Mouse (Mus musculus) cerebellum, postnatal 10 days (tissue): ENCODE data around the gene Art3.
A peak's percentile ranks its signal among the peaks of the same experiment; 100 is the strongest.
"Not testable (repeated sequence)": the region's sequence is repeated elsewhere in the genome, so short reads cannot be mapped to it uniquely, and the experiment has no call there.

ENCODE experiments used
- DNase-seq, 2 experiments: peaks; one replicate each; pipeline ENCODE4 v3.0.0; 2021; ENCODE audit warnings: mixed read lengths in 2 of 2

Art3 gene

DNA sequence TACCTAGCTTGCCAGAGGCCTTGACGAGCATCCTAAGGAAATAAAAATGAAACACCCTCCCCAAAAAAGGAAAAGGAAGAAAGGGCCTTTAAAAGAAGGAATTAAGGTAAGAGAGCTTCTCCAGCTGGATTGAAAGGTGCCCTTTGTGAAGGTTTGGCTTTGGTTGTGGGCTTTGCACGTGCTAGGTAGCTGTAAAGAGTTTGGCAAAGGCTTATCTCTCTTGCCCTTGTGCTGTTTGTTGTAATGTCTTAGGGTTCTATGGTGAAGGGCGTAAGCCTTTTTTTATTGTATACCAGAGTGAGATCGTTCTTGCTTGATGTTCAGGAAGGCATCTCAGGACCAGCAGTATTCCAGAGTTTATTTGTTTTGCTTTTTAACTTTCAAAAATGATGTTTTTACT is 9.0 kb downstream of the Art3 start:
- no peak for DNase-seq

DNA sequence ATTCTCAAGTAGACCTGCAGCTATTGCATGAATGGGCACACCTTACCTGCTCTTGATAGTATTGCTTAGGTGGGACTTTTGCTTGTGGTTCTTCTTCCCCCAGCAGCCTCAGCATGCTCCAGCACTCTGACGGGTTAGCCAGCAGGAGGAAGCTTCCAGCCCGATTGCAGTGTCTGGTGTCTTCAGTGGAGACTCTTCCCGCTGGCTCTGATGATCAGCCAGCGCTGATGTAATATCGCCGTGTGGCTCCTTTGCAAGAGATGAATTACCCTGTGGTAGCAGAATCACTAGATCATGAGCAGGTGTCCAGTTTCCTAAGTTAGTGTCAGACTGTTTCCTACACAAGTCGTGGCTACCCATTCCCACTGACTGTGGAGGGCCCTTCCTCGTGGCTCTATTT is 13.4 kb downstream of the Art3 start:
- DNase-seq, result no peak

DNA sequence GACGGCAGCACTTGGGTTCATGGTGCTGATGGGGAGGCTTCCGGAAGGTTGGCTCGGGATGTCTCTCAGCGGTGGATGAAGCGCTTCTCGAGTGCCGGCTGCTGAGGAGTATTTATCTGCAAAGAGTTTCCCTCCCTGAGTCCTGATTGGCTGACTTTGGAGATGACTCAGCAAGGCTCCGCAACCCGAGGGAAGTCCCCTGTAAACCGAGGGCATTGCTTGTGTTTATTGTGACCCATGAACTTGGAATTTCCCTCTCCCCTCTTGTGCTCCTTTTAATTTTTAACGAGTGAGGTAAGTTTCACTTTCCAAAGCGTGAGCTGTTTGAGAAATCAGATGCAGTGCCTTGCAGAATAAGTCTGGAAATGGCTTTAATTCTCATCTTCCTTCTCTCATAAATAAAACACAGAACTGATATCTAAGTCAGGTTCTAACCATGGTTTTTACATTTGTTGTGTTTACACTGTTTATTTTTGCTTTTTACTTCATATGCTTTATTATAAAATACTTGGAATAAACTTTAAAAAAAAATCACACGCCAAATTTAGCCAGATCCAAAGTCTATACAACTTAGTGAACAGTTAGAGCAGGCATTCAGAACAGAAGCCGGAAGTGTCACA is 17.3 kb downstream of the Art3 start, which contains the start of gene Cxcl10:
Gene Cxcl10, minus strand, starts transcription at position 96 of the 620 bp plus-strand sequence.
- DNase-seq, result peak; percentile 52 to 54

DNA sequence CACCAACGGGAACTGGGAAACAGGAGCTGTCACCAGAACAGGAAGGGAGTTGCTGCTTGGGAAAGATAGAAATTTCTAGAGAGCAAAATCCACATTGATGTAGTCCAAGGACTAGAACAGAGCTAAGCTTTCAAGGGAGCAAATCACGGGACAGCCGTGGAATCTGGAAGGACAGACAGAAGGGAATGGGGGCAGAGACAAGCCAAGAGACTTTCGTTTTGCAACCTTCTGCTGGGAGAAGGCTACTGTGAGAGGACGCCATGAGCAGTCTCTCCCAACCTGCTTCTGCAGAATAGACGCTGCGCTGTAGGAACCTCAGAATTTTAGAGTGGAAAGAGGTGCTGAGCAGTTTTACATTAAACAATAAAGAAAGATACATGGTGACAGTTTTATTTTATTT is 18.1 kb downstream of the Art3 start:
- DNase-seq, result no peak

DNA sequence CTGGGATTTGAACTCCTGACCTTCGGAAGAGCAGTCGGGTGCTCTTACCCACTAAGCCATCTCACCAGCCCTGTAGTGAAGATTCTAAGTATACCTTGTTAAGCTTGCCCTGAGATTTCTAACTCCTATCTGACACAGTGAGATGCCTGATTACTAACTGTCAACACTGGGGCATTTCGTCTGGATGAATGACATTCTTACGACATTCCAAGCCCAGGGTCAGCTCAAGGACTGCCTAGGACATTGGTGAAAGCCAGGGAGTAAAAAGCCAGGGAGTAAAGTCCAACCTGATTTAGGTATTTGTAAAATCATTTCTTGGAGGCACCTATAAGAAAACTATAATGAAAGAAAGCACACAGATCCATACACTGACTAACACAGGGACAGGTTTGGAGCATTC is 21.1 kb downstream of the Art3 start:
- DNase-seq, result not testable (repeated sequence)

DNA sequence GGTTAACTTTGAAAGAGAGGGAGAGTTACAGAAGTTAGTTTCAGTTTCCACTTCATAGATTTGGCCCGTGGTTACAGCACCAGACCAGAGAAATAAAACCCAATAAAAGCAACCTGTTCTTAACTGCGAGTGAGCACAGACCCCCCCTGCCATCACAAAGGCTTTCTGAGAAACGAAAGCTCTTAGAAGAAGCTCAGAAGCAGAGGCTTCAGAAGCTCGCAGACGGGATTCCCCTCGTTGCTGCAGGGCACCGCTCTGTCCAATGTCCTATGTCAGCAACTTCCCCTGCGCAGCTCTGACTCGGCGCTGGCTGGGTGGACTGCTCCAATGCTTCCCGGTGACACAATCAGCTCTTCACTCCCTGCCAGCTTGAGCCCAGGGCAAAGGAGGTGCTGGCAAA is 21.9 kb downstream of the Art3 start:
- DNase-seq, result peak in 1 of 2 experiments; percentile 50

DNA sequence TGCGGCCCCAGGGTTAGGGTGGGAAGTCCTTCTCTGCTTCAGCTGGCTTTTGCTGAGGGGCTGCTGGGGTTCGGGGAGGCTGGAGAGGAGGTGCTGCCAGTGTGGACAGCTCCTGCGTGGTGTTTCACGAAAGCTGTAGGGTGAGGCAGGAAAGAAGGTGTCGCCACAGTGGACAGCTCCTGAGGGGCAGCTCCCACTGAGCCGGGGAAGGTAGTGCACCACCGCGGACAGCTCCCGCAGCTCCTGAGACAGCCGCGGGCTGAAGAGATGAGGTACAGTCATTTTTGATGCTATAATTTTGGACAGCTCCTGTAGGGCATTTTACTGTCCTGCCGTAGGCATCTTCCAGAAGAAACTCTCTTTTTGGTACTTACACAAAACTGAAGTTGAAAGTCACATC is 26.4 kb downstream of the Art3 start:
- no peak for DNase-seq

DNA sequence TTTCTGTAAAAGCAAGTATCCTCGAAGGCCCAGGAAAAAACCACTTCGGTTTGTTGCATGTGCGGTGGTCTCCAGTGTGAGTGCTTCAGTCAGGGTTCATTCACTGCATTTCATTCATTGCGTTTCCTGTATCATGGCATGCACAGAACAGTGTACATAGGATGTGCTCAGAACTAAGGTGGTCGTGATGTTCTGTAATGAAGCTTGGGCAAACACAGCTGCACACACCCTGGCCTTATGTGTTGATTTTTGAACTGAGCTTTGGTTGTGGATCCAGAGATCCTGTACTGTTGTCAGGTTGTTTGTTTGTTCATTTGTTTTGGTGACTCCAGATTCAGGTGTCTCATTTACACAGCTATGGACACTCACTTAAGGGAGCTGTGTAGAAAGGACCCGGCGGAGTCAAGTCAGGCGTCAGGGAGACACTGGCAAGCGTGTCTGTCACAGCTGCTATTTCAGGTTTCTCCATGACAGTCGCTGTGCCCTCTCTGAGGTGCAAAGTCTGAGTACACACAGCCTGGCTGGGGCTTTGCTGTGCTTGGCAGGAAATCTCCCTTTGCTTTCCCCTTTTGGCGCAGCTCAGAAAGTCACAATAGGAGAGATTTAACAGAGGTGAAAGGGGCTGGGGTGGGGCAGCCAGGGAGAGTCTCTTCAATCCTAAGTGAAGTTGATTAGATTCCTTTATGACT is 27.3 kb downstream of the Art3 start:
- peak; percentile 45 to 50 for DNase-seq

DNA sequence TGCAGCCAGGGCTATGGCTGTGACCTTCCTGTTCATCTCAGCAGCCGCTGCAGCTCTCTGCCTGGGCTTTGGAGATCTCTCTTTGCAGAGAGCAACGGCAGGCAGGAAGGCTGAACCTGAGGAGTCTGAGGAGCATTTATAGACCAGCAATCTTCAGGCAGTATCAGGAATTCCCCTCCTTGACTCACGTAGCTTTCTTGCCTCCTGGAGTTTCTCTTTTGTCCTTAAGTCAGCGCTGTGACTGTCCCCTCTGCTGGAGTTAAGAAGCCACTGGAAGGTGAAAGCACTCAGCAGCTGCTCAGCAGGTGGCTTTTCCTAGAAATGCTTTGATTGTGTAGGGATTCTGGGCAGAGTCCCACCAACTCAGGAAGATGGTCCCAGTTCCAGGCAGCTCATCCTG is 31.6 kb downstream of the Art3 start:
- DNase-seq, result no peak

DNA sequence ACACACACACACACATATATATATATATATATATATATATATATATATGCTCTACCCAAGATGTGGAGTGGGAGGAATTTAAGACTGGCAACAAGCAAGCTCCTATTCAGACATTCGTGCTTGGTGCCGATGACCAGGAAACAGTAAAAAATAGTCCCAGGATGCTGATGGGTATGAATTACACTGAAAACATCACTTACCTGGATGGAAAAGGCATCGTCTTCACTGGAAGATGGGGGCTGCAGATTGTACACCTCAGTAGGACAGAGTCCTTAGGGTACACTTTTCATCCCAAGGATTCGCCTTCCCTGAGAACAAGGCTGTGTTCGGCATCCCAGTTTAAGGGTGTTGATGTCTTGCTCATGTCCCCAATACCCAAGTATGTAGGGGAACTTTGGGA is 32.4 kb downstream of the Art3 start:
- no peak for DNase-seq

DNA sequence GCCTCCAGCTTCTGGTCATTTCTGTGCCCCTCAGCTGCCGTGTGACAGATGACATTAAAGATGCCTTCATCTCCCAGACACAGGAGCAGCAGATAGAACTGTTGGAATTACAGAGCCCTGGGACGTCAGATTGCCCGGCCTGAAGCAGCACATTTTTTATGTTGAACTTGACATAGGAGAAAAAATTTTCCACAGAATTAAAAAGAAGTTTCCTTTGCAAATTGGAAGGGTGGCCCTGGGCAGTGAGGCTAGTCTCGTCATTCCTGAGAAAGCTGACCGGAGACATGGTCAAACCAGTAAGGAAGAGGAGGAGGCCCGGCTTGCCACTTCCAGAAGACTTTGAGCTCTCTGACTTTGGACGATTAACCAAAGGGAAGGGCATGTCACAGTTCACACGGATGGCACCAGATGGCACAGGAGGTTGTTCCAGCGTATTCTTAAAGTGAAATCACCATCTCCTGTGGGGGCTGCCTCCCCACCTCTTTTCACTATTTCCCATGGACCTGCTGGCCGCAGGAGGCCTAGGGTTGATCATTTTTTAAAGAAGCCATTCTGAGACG is 33.6 kb downstream of the Art3 start:
- DNase-seq, result peak; percentile 56 to 66

DNA sequence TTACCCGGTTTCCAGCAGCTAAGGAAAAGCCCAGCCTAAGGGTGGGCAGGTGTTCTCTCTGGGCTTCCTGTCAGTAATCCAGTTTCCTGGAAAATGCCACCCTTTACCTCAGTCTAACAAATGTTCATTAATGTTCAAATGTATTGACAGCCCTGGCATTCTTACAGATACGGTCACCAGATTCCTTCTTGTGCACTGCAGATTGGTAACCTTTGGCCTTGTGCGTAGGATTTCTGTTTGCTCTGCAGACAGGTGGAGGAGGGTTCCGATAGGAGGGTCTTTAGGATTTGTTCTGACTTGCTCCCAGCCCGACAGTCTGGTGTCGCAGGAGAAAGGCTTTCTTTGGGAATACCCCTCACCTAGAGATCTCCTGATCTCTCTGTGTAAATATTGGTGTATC is 34.9 kb downstream of the Art3 start:
- DNase-seq, result no peak

DNA sequence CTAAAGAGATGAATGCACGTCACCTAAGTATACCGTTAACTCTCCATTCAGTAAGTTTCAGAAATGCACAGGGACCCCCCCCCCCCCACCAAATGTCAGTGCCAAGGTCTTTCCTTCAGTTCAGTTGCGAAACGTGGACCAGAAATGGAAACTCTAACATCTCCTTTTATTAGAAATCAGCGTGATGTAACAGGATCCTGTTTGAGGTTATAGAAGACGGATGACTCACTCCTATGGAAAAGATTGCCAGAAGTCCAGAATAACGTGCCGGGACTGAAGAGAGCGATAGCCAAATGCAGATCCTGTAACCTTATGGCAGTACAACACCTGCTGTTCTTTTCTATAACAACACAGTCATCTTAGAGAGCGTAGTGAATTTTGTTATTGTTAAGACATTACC is 36.8 kb downstream of the Art3 start:
- peak; percentile 51 to 67 for DNase-seq

DNA sequence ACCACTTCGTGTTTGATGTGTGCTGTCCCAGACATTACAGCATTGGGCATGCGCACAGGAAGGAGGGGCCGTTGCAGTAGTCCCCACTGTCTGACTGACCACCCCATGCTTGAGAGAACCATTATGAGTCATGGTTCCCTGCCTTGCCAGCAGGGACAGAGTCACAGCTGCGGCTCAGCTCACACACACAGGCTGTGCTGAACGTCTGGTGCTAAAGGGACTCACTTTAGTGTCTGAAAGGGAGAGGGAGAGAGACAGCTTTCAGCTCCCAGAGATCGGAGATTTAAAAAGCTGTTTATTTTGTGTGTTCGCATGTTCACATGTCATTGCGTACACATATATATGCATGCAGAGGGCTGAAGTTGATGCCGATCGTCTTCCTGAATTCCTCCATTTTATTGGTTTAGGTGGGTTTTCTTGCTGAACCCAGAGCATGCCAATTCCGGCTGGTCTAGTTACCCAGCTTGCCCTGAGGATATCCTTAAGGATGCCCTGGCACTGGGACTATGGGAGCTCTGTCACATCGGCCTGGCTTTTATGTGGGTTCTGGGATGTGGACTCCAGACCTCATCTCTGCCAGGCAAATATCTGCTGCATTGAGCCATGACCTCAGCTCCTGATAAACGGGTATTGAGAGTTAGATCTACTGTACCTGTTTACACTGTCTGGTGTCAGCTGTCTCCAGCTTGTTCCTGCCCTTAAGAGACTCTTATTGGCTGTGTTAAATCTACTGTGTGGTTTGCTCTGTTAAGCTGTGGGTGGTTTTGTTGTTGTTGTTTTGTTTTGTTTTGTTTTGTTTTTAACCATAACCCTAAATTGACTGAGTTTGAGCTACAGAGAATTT is 37.7 kb downstream of the Art3 start:
- peak; percentile 87 to 93 for DNase-seq

DNA sequence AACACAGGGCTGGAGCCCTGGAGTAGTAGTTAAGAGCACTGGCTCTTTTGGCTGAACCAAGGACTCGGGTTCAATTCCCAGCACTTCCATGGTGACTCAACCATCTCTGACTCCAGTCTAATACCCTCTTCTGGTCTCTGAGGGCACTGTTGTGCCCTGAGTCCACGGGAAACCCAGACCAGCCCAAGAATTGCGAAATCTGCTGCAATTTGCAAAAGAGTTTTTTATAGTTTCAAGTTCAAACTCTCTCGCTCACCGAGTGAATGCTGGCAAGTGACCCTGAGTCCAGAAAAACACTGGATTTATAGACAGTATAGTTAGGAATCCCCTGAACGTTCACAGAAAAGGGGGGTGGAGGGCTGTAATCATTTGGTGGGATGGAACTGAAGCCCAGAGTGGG is 38.8 kb downstream of the Art3 start:
- DNase-seq, result no peak

DNA sequence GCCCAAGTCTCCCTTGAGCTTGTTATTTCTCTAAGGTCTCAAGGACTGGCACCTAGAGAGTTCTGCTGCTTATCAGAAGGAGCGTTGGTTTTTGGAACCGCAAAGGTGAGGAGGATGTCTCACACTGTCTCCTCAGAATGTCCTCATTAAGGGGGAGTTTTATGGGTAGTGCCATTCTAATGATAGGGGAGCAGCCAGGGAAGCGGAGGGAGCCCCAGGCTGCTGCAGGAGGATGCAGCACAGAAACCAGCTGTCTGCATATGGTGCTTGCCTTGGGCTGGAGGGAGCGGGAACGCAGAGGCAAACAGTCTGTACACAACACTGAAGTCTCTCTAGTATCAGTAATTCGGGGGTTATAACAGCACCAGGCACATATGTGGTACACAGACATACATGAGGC is 39.3 kb downstream of the Art3 start:
- no peak for DNase-seq

DNA sequence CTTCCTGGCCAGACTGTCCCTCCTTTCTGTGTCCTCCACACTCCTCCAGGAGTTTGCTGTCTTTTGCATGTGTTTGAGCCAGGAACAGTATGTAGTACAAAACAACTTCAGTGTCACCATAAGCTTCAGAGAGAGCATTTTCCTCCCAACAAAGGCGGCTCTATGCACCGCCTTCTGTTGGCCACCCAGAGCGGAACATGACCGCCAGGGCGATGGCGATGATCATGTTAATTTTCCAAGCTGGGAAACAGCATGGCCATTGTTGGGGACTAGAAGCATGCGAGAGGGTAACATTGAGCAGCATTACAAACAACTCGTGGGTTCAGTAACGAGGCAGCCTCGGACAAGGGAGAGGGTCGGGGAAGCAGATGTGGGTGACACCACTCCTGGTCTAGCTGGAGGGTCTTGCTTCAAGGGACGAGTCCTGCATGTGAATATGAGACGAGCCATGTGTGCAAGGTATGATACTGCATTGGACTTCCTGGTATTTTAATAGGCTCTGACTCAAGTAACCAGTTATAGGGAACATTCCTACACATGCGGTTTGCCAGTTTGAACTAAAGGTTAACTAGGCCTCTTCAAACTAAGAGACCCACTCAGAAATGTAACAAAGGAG is 39.8 kb downstream of the Art3 start:
- no peak for DNase-seq

DNA sequence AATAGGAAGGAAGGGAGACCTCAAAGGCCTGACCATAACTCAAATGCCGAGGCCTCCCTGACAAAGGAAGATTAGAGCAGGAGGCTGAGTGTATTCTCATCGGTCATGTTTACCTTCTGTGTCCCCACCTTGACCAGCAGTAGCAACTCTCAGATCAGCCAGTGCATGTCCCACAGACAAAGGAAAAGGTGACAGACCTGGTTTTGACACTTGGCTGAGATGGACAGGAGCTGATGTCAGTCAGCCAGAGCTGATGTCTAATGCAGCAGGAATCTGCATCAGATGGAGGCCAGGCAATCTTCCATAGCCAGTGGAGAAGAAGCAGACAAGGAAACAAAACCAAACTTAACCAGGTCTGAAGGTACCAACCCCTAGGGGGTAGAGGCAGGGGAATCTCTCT is 41.0 kb downstream of the Art3 start:
- DNase-seq, result no peak

DNA sequence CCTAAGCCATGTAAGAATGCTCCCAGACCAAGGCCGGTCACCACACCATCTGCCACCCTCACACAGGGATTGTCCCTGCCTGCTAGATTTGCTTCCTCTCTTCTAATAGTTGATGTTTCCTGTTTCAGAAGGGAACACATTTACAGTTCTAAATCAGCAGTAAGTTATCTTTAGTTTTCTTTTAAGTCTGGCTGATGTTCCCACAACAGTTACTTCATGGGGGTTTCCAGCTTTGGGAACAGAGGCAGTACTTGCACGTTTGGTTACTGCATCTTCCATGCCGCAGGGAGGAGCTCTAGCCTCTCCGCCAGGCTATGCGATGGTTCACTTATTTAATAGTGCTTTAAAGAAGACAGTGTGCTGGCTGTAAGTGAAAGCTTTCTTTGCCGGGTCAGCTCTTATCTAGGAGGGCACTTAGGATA is 43.1 kb downstream of the Art3 start:
- peak; percentile 63 to 64 for DNase-seq

DNA sequence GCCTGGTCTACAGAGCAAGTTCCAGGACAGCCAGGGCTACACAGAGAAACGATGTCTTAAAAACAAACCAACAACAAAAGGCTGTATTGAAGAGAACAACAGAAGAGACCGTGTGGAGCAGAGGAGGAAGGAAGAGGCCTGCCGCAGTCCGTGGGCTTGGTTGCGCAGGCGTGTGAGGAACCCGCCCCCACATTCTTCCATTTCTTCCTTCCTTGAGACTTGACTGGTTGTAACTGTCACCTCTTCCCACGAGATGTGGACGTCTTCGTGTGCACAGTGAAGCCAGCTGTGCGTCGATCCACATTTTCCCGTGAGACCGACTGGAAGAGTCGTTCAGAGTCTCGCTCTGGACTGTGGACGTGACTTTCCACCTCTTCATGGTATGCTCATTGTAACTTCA is 43.7 kb downstream of the Art3 start:
- DNase-seq, result no peak

DNA sequence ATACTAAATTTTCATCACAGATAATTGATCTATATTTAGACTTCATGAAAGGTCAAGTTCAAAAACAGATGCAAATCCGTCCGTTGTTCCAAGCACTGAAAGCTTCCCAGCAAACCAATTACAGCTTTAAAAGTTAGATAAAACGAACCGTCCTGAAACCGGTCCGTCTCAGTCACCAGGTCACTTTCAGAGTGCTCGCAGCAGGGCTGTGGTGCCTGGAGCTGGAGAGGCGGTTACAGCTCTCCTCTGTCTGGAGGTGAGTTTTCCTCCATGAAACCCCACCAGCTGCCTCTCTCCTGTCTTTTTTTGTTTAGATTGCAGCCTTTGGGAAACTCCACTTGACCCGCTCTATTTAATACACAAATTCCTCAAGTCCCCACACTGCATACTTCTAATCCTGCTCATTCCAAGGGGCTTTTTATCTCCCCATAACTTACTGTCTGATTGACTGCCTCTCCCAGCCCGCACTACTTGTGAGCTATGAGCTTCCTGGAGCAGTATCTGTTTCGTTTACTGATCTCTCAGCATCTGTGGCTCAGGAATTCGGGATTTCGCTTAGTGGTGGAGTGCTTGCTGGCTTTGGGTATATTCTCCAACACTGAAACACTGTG is 45.3 kb downstream of the Art3 start:
- no peak for DNase-seq

DNA sequence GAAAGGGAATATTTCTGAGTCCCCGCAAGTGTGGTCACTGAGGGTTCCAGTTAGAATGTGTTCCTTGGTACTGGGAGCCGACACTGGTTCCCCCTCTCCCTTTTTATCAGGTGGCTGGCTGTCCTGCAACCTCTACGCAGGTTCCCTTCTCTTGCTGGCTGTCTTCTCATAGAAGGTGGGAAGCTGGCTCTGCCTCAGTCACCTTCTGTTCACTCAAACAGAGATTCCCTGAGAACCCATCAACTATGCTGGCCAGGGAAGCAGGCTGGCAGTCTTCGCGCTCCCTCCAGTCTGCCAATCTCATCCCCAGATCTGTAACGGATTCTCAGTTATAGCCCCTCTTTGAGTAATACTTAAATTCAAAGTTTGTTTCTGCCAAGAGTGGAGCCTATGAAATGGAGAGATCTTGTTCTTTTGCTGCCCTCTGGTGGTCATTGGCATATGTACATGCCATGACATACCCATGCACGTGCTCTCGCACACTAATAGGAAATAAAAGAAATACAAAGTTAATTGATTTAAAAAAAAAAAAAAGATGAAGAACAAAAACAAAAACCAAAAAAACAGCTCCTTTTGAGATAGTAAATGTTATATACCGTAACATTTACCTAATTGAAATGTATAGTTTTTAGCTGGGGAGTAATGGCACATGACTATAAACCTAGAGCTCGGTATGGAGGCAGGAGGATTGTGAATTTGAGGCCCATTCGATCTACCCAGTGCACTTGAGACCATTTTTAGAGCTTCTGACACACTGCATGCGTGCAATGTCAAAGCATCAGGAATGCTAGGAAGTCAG is 50.1 kb downstream of the Art3 start:
- peak; percentile 90 to 94 for DNase-seq
